In genomic region chr3:122316621-122317020, GRCm38 (mm10) we compare ENCODE assay signal across 9 mouse cellular contexts. TPM values are rescaled to one million over a fixed set of nuclear protein-coding genes. Genes with fewer than 3 reads are reported as not detected.
DNase-seq lines count a peak whose midpoint lies in the region; ATAC-seq lines count a peak whose summit lies in the region.
"Had no signal": no experiment of that assay in that cellular context is flagged by ENCODE, and none has a peak within 500 bp of the region (broad histone marks: within the 10 kb centered on the region; RNA-seq: fewer than 3 reads in every experiment).

No protein-coding gene starts in this region.

- WGBS in heart, embryonic 14.5 days = 5% methylated on average over 11 of the region's 11 CpGs
- WGBS in embryonic facial prominence, embryonic 10.5 days = 16% methylated on average over 11 of the region's 11 CpGs
- 17% methylated on average over 11 of the region's 11 CpGs for WGBS in hindbrain, embryonic 14.5 days
- WGBS in midbrain, embryonic 12.5 days = 22% methylated on average over 11 of the region's 11 CpGs

- DNase-seq in heart, postnatal 14 days = no peak
- peak; percentile 47 for DNase-seq in embryonic facial prominence, embryonic 10.5 days (ENCODE audit: low spot score)
- no peak for DNase-seq in hindbrain, embryonic 14.5 days (ENCODE audit: low spot score)
- no peak for DNase-seq in ovary, postnatal 14 days (ENCODE audit: low spot score)
- DNase-seq in urinary bladder, postnatal 14 days (ENCODE audit: low spot score) = no peak
- DNase-seq in adrenal gland, adult 2 months = no peak

- H3K4me3 ChIP-seq in heart, embryonic 14.5 days (ENCODE audit: control insufficient read depth in 1 of 2, insufficient read depth in 1 of 2, low read depth in 1 of 2, low read length in 2 of 2) = peak overlapping the region in 1 of 2 experiments; percentile 3; a peak in 1 of 4 replicates
- peak overlapping the region; percentile 25; the same call in 1 of the 2 replicates for H3K4me3 ChIP-seq in embryonic facial prominence, embryonic 10.5 days
- no peak overlapping the region for H3K4me3 ChIP-seq in hindbrain, embryonic 14.5 days (replicated peaks; ENCODE audit: low read length)
- H3K4me3 ChIP-seq in midbrain, embryonic 12.5 days = no peak overlapping the region

- ATAC-seq in heart, embryonic 14.5 days (ENCODE audit: insufficient number of reproducible peaks, insufficient read depth, low FRiP score, low read depth) = no peak
- ATAC-seq in hindbrain, embryonic 14.5 days (ENCODE audit: low FRiP score) = 0 out of 2 replicates have a peak, but pooled peaks have one; percentile 29
- ATAC-seq in midbrain, embryonic 12.5 days (ENCODE audit: low FRiP score, low read depth) = no peak; the same call in 1 of the 2 replicates

- H3K27ac ChIP-seq in heart, embryonic 14.5 days (replicated peaks in 1 of 2; ENCODE audit: control insufficient read depth in 1 of 2, insufficient read depth in 1 of 2, low read depth in 2 of 2, low read length in 2 of 2) = no peak overlapping the region
- H3K27ac ChIP-seq in embryonic facial prominence, embryonic 10.5 days (replicated peaks) = no peak overlapping the region; the same call in 1 of the 2 replicates
- no peak overlapping the region for H3K27ac ChIP-seq in hindbrain, embryonic 14.5 days
- H3K27ac ChIP-seq in midbrain, embryonic 12.5 days (replicated peaks) = no peak overlapping the region
- H3K27ac ChIP-seq: liver, embryonic 14.5 days had no signal

- peaks cover 72% of the 10 kb centered on the region for H3K27me3 ChIP-seq in heart, embryonic 14.5 days (ENCODE audit: control insufficient read depth, insufficient read depth, low read length)
- H3K27me3 ChIP-seq in embryonic facial prominence, embryonic 10.5 days (replicated peaks; ENCODE audit: low read depth, poor library complexity, severe bottlenecking) = peaks cover 6% of the 10 kb centered on the region; the same call in 1 of the 2 replicates
- H3K27me3 ChIP-seq in hindbrain, embryonic 14.5 days (ENCODE audit: control insufficient read depth, insufficient read depth, low read length) = no peaks in the 10 kb centered on the region
- no peaks in the 10 kb centered on the region for H3K27me3 ChIP-seq in midbrain, embryonic 12.5 days

- no peak overlapping the region for H3K9ac ChIP-seq in heart, embryonic 14.5 days (ENCODE audit: low read length)
- no peak overlapping the region; the same call in 1 of the 2 replicates for H3K9ac ChIP-seq in hindbrain, embryonic 14.5 days
- H3K9ac ChIP-seq in midbrain, embryonic 12.5 days (replicated peaks) = no peak overlapping the region
- H3K9ac ChIP-seq: liver, embryonic 14.5 days had no signal

- H3K4me1 ChIP-seq in heart, embryonic 14.5 days (ENCODE audit: control insufficient read depth in 2 of 2, insufficient read depth in 2 of 2, low read length in 2 of 2) = peaks cover 7 to 12% of the 10 kb centered on the region in 2 experiments
- peaks cover 26% of the 10 kb centered on the region for H3K4me1 ChIP-seq in embryonic facial prominence, embryonic 10.5 days
- no peaks in the 10 kb centered on the region; the same call in 1 of the 2 replicates for H3K4me1 ChIP-seq in hindbrain, embryonic 14.5 days (replicated peaks; ENCODE audit: control insufficient read depth, insufficient read depth, low read length)
- peaks cover 13% of the 10 kb centered on the region for H3K4me1 ChIP-seq in midbrain, embryonic 12.5 days

- no peaks in the 10 kb centered on the region for H3K9me3 ChIP-seq in heart, embryonic 14.5 days (ENCODE audit: control insufficient read depth, low read length)
- no peaks in the 10 kb centered on the region for H3K9me3 ChIP-seq in embryonic facial prominence, embryonic 10.5 days
- H3K9me3 ChIP-seq in hindbrain, embryonic 14.5 days (ENCODE audit: control insufficient read depth, low read length) = no peaks in the 10 kb centered on the region
- H3K9me3 ChIP-seq in midbrain, embryonic 12.5 days = no peaks in the 10 kb centered on the region

- H3K4me2 ChIP-seq in heart, embryonic 14.5 days (ENCODE audit: low read length) = peak overlapping the region; percentile 50
- H3K4me2 ChIP-seq in hindbrain, embryonic 14.5 days (replicated peaks) = peak overlapping the region; percentile 33
- H3K4me2 ChIP-seq in midbrain, embryonic 12.5 days (replicated peaks) = peak overlapping the region; percentile 35

- intact Hi-C loops in heart, postnatal 14 days (cut with DNase I) = loop anchor here (10.0 kb wide), 1 partner anchor 98 kb away; no protein-coding TSS in a partner anchor

- no peaks in the 10 kb centered on the region for H3K36me3 ChIP-seq in heart, embryonic 14.5 days (ENCODE audit: control insufficient read depth, insufficient read depth, low read length)
- no peaks in the 10 kb centered on the region for H3K36me3 ChIP-seq in embryonic facial prominence, embryonic 10.5 days (replicated peaks)
- no peaks in the 10 kb centered on the region for H3K36me3 ChIP-seq in hindbrain, embryonic 14.5 days (replicated peaks; ENCODE audit: control insufficient read depth, insufficient read depth)
- no peaks in the 10 kb centered on the region for H3K36me3 ChIP-seq in midbrain, embryonic 12.5 days

RNA-seq across cellular contexts. Expression of gene Bcar3, which starts 22.7 kb away (rescaled TPM):
- polyA plus RNA-seq in heart, embryonic 14.5 days (2014; fragmentation: Nextera tagmentation; extraction: Ambion mirVana) = 2.7 and 2.8 TPM in 2 replicates
- 1 to 10 TPM; 8.0 to 9.0 TPM for total RNA-seq in heart, postnatal 14 days (2021)
- 9.3 and 10.1 TPM in 2 replicates for polyA plus RNA-seq in embryonic facial prominence, embryonic 10.5 days (2016; fragmentation: Nextera tagmentation; extraction: Ambion mirVana)
- polyA plus RNA-seq in hindbrain, embryonic 14.5 days (2014; fragmentation: Nextera tagmentation; extraction: Ambion mirVana) = 5.2 and 6.2 TPM in 2 replicates
- polyA plus RNA-seq in midbrain, embryonic 12.5 days (2016; fragmentation: Nextera tagmentation; extraction: Ambion mirVana) = 14.6 and 14.7 TPM in 2 replicates
- total RNA-seq in adrenal gland, adult 2 months (2021) = 10 to 100 TPM; 51.6 to 63.5 TPM
- polyA plus RNA-seq in adrenal gland, adult 2 months (2012; rRNA removed) = 108 and 128 TPM in 2 replicates

RNA-seq across cellular contexts. Expression of gene Dnttip2, which starts 42.4 kb away (rescaled TPM):
- polyA plus RNA-seq in heart, embryonic 14.5 days (2014; fragmentation: Nextera tagmentation; extraction: Ambion mirVana) = 41.1 and 42.9 TPM in 2 replicates
- 10 to 100 TPM; 23.9 to 24.1 TPM for total RNA-seq in heart, postnatal 14 days (2021)
- polyA plus RNA-seq in embryonic facial prominence, embryonic 10.5 days (2016; fragmentation: Nextera tagmentation; extraction: Ambion mirVana) = 97.3 and 100 TPM in 2 replicates
- polyA plus RNA-seq in hindbrain, embryonic 14.5 days (2014; fragmentation: Nextera tagmentation; extraction: Ambion mirVana) = 47.9 and 48.3 TPM in 2 replicates
- polyA plus RNA-seq in midbrain, embryonic 12.5 days (2016; fragmentation: Nextera tagmentation; extraction: Ambion mirVana) = 79.4 and 83.9 TPM in 2 replicates
- total RNA-seq in adrenal gland, adult 2 months (2021) = 10 to 100 TPM; 35.4 to 63.5 TPM
- 1.2 and 2.1 TPM in 2 replicates for polyA plus RNA-seq in adrenal gland, adult 2 months (2012; rRNA removed)

Comparison
In these comparisons a context has a peak if more than half of its experiments do, and no peak if none do; other contexts are left out.
1. RNA of gene Dnttip2, which starts 42.4 kb away (polyA plus RNA-seq): 97.3 to 100 TPM in embryonic facial prominence, embryonic 10.5 days, 79.4 to 83.9 TPM in midbrain, embryonic 12.5 days, 47.9 to 48.3 TPM in hindbrain, embryonic 14.5 days and 41.1 to 42.9 TPM in heart, embryonic 14.5 days; 1.2 to 2.1 TPM in adrenal gland, adult 2 months; every median in the first group is over 10 times any median in the second.
2. Peak in every context shown above with its lines, with median percentiles within 50 percentile points of each other: H3K4me2 ChIP-seq.